Mouse (Mus musculus) CD4-positive helper T cell, adult 2 months (primary cell): ENCODE results near the gene Plxna1.
A peak's percentile ranks its signal among the peaks of the same experiment; 100 is the strongest.

Source experiments
- DNase-seq: peaks from one replicate; pipeline ENCODE4 v3.0.0-alpha.2; 2012; ENCODE audit warnings: low read depth, missing footprints, low spot score

The Plxna1 gene

DNA sequence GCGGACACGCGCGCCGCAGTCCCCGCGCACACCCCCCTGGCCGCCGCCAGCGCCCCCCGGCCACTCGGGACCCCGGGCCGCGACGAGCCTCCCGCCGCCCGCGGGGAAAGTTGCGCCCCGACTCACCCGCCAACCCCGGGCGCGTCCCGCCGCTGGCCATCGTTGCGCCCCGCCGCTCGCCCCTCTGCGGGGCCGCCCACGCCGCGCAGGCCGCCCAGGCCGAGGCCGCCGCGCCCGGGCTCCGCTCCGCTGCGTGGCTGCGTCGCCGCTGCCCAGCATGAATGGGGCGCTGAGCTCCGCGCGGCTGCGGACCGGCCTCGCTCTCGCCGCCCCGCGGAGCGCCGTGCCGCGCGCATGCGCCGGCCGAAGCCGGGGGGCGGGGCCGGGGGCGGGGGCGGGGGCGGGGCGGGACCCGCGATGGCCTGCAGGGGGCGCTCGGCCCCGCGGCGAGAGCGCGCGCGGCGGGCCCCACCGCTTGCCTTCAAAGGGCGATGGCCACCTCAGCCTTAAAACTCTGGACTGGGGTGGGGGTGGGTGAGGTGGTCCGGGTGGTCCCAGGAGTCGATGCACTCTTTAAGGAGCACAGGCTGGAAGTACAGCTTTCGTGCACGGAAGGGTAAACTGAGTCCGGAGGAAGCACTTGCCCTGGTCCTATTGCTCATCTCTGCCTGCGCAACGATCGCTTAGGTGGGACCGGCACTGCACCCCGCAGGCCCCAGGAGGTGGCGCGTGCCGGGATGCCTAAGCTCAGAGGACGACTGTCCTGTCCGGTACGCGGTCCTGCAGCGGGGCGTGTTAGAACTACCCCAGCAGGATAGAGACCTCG is at the start of gene Plxna1:
TSS of gene Plxna1 (minus strand) at position 340 of the 826 bp plus-strand sequence.
- DNase-seq: peak; percentile 49

GRCm38 (mm10) chr6:89409041-89409440 is 46.6 kb upstream of the Plxna1 start:
- DNase-seq: no peak

- DNase-seq: no peak
Measured at GRCm38 (mm10) chr6:89408259-89408658, 45.8 kb upstream of the Plxna1 start.

DNA sequence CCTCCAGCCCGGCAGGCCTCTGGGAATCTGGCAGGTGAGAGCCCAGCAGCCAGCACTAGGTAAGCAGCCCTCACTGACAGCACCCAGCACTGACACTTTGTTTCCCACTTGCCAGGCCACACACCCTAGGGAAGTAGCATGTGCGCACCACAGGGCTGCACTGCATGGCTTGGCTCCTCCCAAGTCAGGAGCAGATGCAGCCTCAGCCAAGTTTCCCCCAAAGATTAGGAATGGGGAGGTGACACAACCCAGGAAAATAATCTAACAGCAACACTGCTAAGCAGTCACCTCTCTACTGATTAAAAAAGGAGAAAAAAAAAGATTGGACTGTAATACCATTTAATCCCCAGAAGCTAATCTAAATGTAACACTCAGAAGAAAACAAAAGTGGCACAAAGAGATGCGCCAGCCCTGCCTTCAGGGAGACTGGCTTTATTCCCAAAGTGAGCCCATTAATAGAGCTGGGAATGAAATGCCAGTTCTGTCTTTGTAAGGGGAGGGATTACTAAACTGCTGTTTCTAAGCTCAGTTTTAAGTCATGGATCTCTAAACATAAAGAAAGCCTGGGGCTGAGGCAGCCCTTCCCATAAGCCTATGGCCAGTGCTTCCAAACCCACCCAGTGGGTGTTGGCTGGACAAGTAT is 44.9 kb upstream of the Plxna1 start:
- no peak for DNase-seq

GRCm38 (mm10) chr6:89404964-89405363 is 42.5 kb upstream of the Plxna1 start:
- DNase-seq: no peak

- no peak for DNase-seq
Measured at GRCm38 (mm10) chr6:89403257-89404225, 41.1 kb upstream of the Plxna1 start.

DNA sequence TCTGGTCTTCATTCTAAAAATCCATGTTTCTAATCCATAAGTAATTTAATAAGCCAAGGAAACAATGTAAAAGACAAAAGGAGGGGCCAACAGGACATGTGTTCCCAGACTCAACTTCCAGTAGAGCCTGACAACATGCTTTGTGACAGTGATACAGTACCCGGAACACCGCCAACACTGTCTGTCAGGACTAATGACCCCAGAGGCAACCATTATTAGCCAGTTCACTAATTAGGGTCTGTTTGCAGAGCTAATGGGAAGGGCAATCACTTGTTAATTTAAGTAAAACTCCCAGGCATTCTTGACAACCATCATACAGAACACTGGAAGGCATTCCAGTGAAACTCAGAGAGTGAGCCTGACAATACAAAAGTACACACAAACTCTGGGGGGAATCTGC is 40.0 kb upstream of the Plxna1 start:
- no peak for DNase-seq

- DNase-seq: no peak
Measured at GRCm38 (mm10) chr6:89399564-89399963, 37.1 kb upstream of the Plxna1 start.

GRCm38 (mm10) chr6:89397919-89398318 is 35.5 kb upstream of the Plxna1 start:
- no peak for DNase-seq

DNA sequence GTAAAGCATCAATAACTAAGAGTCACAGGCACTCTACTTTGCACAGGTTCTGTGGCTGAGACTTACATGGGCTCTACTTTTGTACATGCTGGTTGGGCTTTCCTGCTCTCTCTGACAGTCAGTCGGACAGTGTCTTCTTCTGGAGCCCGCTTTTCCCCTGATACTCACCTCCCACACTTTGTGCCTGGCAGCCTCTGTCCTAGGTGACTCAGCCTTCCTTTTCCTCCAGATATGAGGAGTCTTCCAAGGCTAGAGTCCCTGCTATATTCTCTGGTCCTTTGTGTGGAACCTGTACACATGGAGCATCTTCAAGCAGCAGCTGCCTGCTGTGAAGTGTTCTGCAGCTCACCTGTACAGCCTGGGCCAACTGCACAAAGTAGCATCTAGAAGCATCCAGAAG is 31.4 kb upstream of the Plxna1 start:
- DNase-seq: no peak

DNA sequence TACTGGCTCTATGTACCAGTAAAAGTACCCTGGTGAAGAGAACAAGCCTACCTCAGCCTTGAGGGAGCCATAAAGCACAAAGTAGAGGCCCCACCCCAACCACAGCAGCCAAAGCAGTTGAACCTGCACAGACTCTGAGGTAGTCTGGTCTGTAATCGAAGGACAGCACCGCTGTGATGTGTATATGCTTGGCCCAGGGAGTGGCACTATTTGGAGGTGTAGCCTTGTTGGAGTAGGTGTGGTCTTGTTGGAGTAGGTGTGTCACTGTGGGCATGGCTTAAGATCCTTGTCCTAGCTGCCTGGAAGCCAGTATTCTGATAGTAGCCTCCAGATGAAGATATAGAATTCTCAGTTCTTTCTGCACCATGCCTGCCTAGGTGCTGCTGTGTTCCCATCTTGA is 29.8 kb upstream of the Plxna1 start:
- DNase-seq: no peak

- no peak for DNase-seq
Measured at GRCm38 (mm10) chr6:89389771-89390170, 27.4 kb upstream of the Plxna1 start.

- no peak for DNase-seq
Measured at GRCm38 (mm10) chr6:89386956-89387355, 24.5 kb upstream of the Plxna1 start.

- DNase-seq: no peak
Measured at GRCm38 (mm10) chr6:89384699-89385098, 22.3 kb upstream of the Plxna1 start.

DNA sequence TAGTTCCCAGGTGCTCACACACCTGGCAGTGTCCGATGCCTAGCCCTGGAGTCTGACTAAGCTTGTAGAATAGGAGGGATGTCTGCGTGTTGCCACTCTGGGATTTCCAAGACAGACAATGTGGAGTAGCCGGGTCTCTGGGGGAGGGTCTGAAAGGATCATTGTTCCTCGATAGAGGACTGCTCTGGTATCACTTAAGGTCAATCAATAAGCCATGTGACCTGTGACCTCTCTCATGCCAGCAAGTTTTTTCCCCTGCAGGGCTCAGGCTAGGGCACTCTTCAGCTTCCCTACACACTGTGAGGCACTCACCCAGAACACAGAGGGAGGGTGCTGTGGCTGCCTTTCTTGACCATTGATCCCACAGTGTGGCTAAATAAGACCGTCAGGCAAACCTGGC is 19.4 kb upstream of the Plxna1 start:
- no peak for DNase-seq

- no peak for DNase-seq
Measured at GRCm38 (mm10) chr6:89381172-89381571, 18.8 kb upstream of the Plxna1 start.

GRCm38 (mm10) chr6:89380751-89381150 is 18.3 kb upstream of the Plxna1 start:
- no peak for DNase-seq

GRCm38 (mm10) chr6:89378264-89378663 is 15.8 kb upstream of the Plxna1 start:
- DNase-seq: no peak

GRCm38 (mm10) chr6:89368812-89369211 is 6.4 kb upstream of the Plxna1 start:
- DNase-seq: no peak

DNA sequence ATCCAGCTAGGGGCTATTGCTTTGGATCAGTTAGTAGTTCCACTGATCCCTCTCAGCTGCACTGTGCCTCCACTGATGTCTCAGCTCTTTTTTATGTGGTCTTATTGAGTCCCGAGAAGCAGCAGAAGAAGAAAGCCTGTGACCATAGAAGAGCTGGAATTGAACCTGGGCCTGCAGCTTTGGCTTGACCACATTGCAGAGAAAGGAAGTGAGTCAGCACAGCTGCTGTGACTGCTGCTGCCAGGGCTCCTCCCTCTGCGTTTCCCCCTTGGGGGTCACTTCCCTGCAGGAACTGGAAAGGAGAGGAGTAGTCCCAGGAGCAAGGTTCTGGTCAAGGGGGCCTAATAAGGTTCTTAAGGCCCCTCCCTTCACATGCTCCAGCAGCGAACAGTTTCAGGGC is 1.9 kb upstream of the Plxna1 start:
- DNase-seq: no peak

DNA sequence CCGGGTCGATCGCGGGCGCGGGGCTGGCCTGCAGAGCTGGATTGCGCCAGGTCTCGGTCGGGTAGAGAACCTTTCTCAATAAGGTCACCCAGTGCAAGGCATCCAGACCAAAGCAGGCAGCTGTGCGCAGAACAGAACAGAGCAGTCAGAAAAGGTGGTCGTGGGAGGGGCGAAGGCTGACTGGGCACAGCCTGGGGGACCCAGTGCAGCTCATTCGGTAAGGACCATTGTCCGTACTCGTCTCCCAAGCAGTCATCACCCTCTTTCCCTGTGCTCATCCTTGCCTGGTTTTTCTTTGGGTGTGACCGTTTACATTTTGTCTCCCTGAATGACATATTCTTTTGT is 659 bp upstream of the Plxna1 start:
- no peak for DNase-seq
